Mouse (Mus musculus) liver, embryonic 11.5 days (tissue): ENCODE results near the gene Htr2b. TPM values are rescaled to one million over a fixed set of nuclear protein-coding genes. Genes with fewer than 3 reads are reported as not detected.
A peak's percentile ranks its signal among the peaks of the same experiment; 100 is the strongest.

ENCODE experiments used
- ATAC-seq: fragments of 200-750 bp; cut with Nextera tagmentation; replicated peaks from 2 replicates; pipeline ENCODE4 v1.8.0; 2017; ENCODE audit warnings: moderate number of reproducible peaks, mild to moderate bottlenecking, moderate TSS enrichment, moderate library complexity; ENCODE audit not compliant: low FRiP score
- DNase-seq: peaks from one replicate; pipeline ENCODE4 v3.0.0-alpha.2; 2017; ENCODE audit warnings: low spot score
- H3K27ac ChIP-seq: fragments of 300-500 bp; sonication (generic); 2 replicates; pipeline ENCODE4 v1.5.1; 2014; ENCODE audit warnings: mild to moderate bottlenecking, low read depth, low read length, control low read depth
- H3K27me3 ChIP-seq: fragments of 300-500 bp; sonication (generic); replicated peaks from 2 replicates; pipeline ENCODE4 v1.6.1; 2014; ENCODE audit warnings: low read length, mixed read lengths; ENCODE audit not compliant: control insufficient read depth, insufficient read depth
- H3K36me3 ChIP-seq: fragments of 300-500 bp; sonication (generic); 2 replicates; pipeline ENCODE4 v1.6.1; 2014; ENCODE audit warnings: mild to moderate bottlenecking, low read length, moderate library complexity, mixed read lengths; ENCODE audit not compliant: control insufficient read depth, insufficient read depth
- H3K4me1 ChIP-seq: fragments of 300-500 bp; sonication (generic); replicated peaks from 2 replicates; pipeline ENCODE4 v1.6.1; 2014; ENCODE audit warnings: low read length, mixed read lengths; ENCODE audit not compliant: control insufficient read depth, insufficient read depth
- H3K4me2 ChIP-seq: fragments of 300-500 bp; sonication (generic); 2 replicates; pipeline ENCODE4 v1.6.1; 2014; ENCODE audit warnings: mild to moderate bottlenecking, control low read depth, moderate library complexity
- H3K4me3 ChIP-seq: fragments of 300-500 bp; sonication (generic); 2 replicates; pipeline ENCODE4 v1.5.1; 2014; ENCODE audit warnings: low read depth, low read length, control low read depth
- H3K9ac ChIP-seq: fragments of 300-500 bp; sonication (generic); 2 replicates; pipeline ENCODE4 v1.6.1; 2014; ENCODE audit warnings: low read depth, low read length, control low read depth
- H3K9me3 ChIP-seq: fragments of 300-500 bp; sonication (generic); 2 replicates; pipeline ENCODE4 v1.6.1; 2016; ENCODE audit warnings: low read length, inconsistent platforms, mixed read lengths; ENCODE audit not compliant: control insufficient read depth
- WGBS: fragments of 180-500 bp; shearing (Covaris S2); extraction: QIAGEN DNeasy Blood & Tissue Kit; methylation state at CpG from one replicate; pipeline ENCODE4 v1.1.7; 2014; 5-methylcytosine and 5-hydroxymethylcytosine counted together
- polyA plus RNA-seq: library from polyadenylated mRNA; unstranded; fragments of >200 nt; fragmentation: Nextera tagmentation; extraction: Ambion mirVana; gene quantifications from 2 replicates; pipeline ENCODE4 v1.2.1, GENCODE M21; 2014

The Htr2b gene
- polyA plus RNA-seq: 0.23 and 0.26 TPM in 2 replicates

DNA sequence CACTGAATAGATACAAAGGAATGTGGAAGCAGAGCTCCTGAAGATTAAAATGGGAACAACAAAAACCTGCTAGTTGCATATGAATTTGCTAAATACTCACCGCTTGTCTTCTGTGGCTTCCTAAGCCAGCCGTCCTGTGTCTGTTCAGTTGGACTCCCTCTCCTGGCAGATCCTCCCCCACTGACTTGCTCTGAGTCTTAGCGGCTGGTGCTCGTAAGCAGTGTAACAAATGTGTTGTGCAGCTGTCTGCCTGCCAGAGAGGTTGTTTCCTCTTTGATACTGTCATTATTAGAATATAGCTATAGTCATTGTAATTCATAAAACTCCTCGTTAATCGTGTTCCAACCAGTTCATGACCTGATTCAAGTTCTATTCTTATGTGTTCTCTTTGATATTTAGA lies at the start of gene Htr2b:
Gene Htr2b (minus strand): TSS at position 192 of the 400 bp plus-strand sequence.
- DNase-seq (no peak), ATAC-seq (no peak)
- Histone ChIP-seq H3K27me3 (no peaks in the 10 kb centered on the region), H3K4me3 (no peak within 1 kb of the TSS), H3K9me3 (no peaks in the 10 kb centered on the region), H3K4me1 (no peaks in the 10 kb centered on the region), H3K4me2 (no peak within 1 kb of the TSS), H3K36me3 (no peaks in the 10 kb centered on the region; the same call in 1 of the 2 replicates), H3K9ac (no peak within 1 kb of the TSS), H3K27ac (no peak within 1 kb of the TSS)
- 80% methylated on average over 6 of the region's 6 CpGs for WGBS

DNA sequence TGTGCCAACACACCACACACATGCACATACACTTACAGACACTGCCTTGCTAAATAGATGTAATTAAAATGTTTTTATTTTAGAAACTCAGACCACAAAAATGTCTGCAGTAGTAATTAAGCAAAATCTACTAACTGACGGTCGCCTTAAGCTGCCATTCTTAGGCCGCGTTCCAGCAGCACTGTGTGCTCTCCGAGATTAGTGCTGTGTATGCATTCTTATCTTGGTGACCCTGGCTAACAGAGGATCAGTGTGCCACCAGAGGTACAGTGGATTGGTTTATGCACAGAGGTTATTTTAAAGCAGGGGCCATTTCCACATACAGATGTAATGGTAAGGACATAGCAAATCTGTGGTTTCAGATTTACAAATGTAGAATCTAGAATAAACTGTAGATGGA lies 49.3 kb upstream of the Htr2b start:
- 58% methylated on average over 5 of the region's 5 CpGs for WGBS
- peak; percentile 90 for ATAC-seq
- H3K4me1 ChIP-seq: peaks cover 14% of the 10 kb centered on the region
- DNase-seq: no peak
- H3K36me3 ChIP-seq: peaks cover 9% of the 10 kb centered on the region
- peak overlapping the region; percentile 34 for H3K4me2 ChIP-seq
- peak overlapping the region; percentile 76 for H3K27ac ChIP-seq
- no peak overlapping the region for H3K4me3 ChIP-seq
- no peaks in the 10 kb centered on the region for H3K9me3 ChIP-seq
- no peaks in the 10 kb centered on the region for H3K27me3 ChIP-seq
- 0 out of 2 replicates have a peak overlapping the region, but pooled peaks have one; percentile 10 for H3K9ac ChIP-seq

DNA sequence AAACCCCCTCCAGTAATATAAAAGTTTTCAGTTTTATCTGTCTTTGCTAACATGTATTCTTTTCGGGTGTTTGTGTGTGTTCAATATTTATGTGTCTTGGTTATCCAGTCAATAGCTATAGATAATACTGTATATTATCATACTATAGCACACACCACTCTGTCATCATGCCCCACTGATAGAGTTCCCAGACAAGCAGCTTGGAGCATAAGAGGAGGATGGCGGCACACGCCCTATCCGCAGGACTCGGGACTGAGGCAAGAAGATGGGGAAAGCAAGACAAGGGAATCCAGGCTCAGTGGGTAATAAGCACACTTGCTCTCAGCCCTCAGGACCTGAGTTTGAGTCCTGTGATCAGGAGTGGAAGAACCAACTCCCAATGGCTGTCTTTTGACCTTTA lies 48.7 kb upstream of the Htr2b start:
- peaks cover 9% of the 10 kb centered on the region for H3K36me3 ChIP-seq
- H3K4me3 ChIP-seq: no peak overlapping the region
- H3K9me3 ChIP-seq: no peaks in the 10 kb centered on the region
- WGBS: 66% methylated on average over 5 of the region's 5 CpGs
- H3K27me3 ChIP-seq: no peaks in the 10 kb centered on the region
- DNase-seq (no peak), ATAC-seq (peak; percentile 94)
- H3K27ac ChIP-seq: peak overlapping the region; percentile 76
- H3K4me1 ChIP-seq: peaks cover 20% of the 10 kb centered on the region
- H3K4me2 ChIP-seq: peak overlapping the region; percentile 37
- H3K9ac ChIP-seq: no peak overlapping the region

DNA sequence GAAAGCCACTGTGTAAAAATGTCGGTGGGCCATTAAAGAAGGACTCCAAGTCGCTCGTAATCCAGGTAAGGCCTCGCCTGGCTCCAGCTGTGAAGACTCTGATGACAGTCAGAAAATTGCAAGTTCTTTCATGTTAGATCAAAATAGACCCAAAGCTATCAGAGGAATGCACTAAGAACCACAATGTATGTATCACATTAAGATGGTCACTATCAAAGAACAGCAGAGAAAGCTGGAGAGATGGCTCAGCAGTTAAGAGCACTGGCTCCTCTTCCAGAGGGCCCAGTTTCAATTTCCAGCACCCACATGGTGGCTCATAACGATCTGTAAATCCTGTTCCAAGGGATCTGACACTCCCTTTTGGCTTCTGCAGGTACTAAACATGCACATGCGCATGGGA lies 48.3 kb upstream of the Htr2b start:
- DNase-seq (no peak), ATAC-seq (peak; percentile 83)

DNA sequence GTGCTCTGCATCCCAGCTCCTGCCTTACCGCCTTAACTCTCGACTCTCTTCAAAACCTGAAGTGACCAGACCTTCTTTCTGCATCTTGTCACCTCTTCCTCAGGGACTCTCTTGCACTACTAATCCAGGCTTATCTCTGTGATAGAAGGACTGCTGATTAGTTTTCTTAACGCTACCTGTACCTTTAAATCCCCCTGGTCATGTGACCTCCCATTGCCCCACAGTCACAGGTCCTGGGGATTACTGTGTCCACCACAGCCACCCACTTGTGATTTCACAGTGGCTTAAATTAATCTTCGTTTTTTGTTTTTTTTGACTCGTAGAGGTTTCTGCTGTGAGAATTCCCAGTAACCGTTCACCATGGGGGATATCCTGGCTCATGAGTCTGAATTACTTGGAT lies 44.8 kb upstream of the Htr2b start:
- Histone ChIP-seq H3K27me3 (no peaks in the 10 kb centered on the region), H3K4me2 (no peak overlapping the region), H3K4me3 (no peak overlapping the region), H3K27ac (no peak overlapping the region), H3K9me3 (no peaks in the 10 kb centered on the region), H3K4me1 (peaks cover 28% of the 10 kb centered on the region), H3K36me3 (peaks cover 2% of the 10 kb centered on the region), H3K9ac (no peak overlapping the region)
- no peak for ATAC-seq
- 84% methylated on average over 6 of the region's 6 CpGs for WGBS
- DNase-seq: no peak

More for the DNA sequence above, 48.3 kb upstream of the Htr2b start:
- no peak overlapping the region for H3K9ac ChIP-seq
- 78% methylated on average over 6 of the region's 6 CpGs for WGBS
- no peaks in the 10 kb centered on the region for H3K27me3 ChIP-seq
- peak overlapping the region; percentile 76 for H3K27ac ChIP-seq
- H3K4me3 ChIP-seq: no peak overlapping the region
- H3K9me3 ChIP-seq: no peaks in the 10 kb centered on the region
- peak overlapping the region; percentile 37 for H3K4me2 ChIP-seq
- peaks cover 9% of the 10 kb centered on the region for H3K36me3 ChIP-seq
- peaks cover 24% of the 10 kb centered on the region for H3K4me1 ChIP-seq

DNA sequence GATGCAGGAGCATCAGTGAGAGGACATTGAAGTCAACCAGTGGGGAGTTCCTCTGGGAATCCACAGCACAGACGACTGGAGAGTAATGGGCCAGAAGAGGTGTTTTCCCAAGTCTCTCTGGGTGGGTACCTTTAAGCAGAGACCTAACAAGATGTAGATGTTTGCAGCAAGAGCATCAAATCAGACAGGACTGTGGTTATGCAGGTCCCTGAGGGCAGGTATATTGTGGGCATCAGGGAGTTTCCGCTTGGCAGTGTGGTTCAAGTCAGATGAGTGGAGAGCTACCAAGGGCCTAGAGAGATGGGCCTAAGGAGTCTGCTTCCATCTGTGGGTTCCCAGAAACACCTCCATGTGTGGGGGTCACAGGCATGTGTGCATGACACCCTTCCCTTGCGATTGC lies 44.3 kb upstream of the Htr2b start:
- ATAC-seq: no peak

DNA sequence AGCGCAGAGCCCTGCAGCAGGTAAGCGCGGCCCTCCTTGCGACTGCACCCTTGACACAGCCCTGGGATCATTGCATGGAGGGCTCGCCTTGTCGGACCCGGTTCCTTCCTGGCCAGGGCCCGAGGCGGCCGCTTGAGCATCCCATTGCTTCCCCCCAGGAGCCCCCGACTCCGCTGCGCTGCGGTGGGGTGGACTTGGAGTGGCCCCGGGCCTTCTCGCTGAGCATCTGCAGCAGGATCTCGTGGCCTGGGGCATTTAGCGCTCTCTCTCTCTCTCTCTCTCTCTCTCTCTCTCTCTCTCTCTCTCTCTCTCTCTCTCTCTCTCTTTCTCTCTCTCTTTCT lies 43.0 kb upstream of the Htr2b start:
- Histone ChIP-seq H3K36me3 (no peaks in the 10 kb centered on the region), H3K27me3 (no peaks in the 10 kb centered on the region), H3K9ac (peak overlapping the region; percentile 67), H3K4me1 (peaks cover 22% of the 10 kb centered on the region), H3K4me2 (peak overlapping the region; percentile 87), H3K4me3 (peak overlapping the region; percentile 76), H3K9me3 (no peaks in the 10 kb centered on the region), H3K27ac (peak overlapping the region; percentile 52; the same call in 1 of the 2 replicates)
- DNase-seq (no peak), ATAC-seq (peak; percentile 34)
- 2% methylated on average over 18 of the region's 18 CpGs for WGBS

More for the DNA sequence above, 44.3 kb upstream of the Htr2b start:
- Histone ChIP-seq H3K9me3 (no peaks in the 10 kb centered on the region), H3K4me1 (peaks cover 25% of the 10 kb centered on the region), H3K4me2 (no peak overlapping the region; the same call in 1 of the 2 replicates), H3K9ac (peak overlapping the region; percentile 30; the same call in 1 of the 2 replicates), H3K27me3 (no peaks in the 10 kb centered on the region), H3K36me3 (no peaks in the 10 kb centered on the region; the same call in 1 of the 2 replicates), H3K27ac (no peak overlapping the region), H3K4me3 (no peak overlapping the region)
- WGBS: 77% methylated on average over 3 of the region's 3 CpGs
- no peak for DNase-seq

DNA sequence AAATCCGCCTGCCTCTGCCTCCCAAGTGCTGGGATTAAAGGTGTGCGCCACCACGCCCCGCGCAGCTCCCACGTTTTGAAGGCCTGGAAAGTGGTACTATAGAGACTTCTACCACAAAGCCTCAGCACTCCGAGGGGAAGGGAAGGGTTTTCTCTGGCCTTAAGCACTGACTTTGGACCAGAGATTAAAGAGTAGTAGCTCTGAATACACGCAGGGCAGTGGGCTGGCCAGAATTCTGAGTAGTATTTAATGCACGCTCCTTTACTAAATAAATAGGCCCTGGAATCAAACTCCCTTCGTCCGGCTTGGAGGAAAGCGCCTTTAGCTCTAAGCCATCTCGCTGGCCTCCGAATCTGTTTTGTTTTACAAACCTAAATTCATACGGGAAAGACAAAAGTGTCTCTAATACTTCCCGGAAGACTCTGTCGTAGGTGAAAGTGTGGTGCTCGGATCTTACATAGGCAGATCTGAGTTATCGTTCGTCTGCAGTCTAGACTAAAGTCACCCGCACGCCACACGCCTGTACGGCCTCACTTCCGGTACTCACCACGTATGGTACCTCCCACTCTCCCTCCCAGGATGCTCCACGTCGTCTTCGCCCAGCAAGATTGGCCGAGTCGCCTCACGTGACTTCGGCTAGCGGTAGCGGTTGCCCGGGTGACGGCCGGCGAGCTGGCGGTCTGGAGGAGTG lies 42.5 kb upstream of the Htr2b start, which contains the start of gene Armc9:
Gene Armc9 (plus strand): TSS at position 648 of the 691 bp plus-strand sequence.
- Histone ChIP-seq H3K27me3 (no peaks in the 10 kb centered on the region), H3K27ac (peak within 1 kb of the TSS; percentile 94), H3K4me2 (peak within 1 kb of the TSS; percentile 87), H3K4me1 (peaks cover 19% of the 10 kb centered on the region), H3K36me3 (no peaks in the 10 kb centered on the region), H3K9me3 (no peaks in the 10 kb centered on the region), H3K4me3 (peak within 1 kb of the TSS; percentile 76), H3K9ac (peak within 1 kb of the TSS; percentile 80)
- WGBS: 4% methylated on average over 40 of the region's 40 CpGs
- DNase-seq: peak; percentile 91
- peak; percentile 99 for ATAC-seq

DNA sequence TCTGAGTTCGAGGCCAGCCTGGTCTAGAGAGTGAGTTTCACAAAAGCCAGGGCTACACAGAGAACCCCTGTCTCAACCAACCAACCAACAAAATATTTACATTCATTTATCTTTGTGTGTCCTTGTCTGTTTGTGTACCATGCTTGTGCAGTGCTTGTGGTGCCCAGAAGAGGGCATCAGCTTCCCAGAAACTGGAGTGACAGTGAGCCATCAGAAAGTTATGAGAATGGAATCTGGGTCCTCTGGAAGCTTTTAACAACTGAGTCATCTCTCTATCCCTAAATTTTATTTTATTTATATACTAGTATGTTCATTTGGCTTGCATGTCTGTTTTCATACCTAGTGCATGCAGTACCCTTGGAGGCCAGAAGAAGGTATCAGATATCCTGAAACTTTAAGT lies 40.8 kb upstream of the Htr2b start:
- Histone ChIP-seq H3K4me3 (no peak overlapping the region), H3K27me3 (no peaks in the 10 kb centered on the region), H3K9ac (no peak overlapping the region), H3K36me3 (no peaks in the 10 kb centered on the region), H3K4me1 (peaks cover 19% of the 10 kb centered on the region), H3K27ac (no peak overlapping the region), H3K4me2 (no peak overlapping the region), H3K9me3 (no peaks in the 10 kb centered on the region)
- 77% methylated on average over 1 of the region's 1 CpGs for WGBS
- ATAC-seq (no peak), DNase-seq (no peak)
